Mouse (Mus musculus): ENCODE results near the gene 1500009C09Rik. TPM values are rescaled to one million over a fixed set of nuclear protein-coding genes. Genes with fewer than 3 reads are reported as not detected.

The 1500009C09Rik gene
- total RNA-seq, 2 experiments from 2014 or later = not detected

- peak; percentile 51; the same call in 1 of the 2 replicates for ATAC-seq (replicated peaks; ENCODE audit: low FRiP score, low TSS enrichment, poor library complexity, severe bottlenecking)
These were observed 41.9 kb downstream of the 1500009C09Rik start for GRCm38 (mm10) chr15:82294059-82294458.

- ATAC-seq (replicated peaks; ENCODE audit: low FRiP score, low TSS enrichment, poor library complexity, severe bottlenecking) = no peak
These were observed 46.8 kb downstream of the 1500009C09Rik start, which contains the start of gene Wbp2nl for GRCm38 (mm10) chr15:82298764-82299561. Wbp2nl (plus strand) TSS chr15:82298954.

GRCm38 (mm10) chr15:82307107-82307506 lies 54.9 kb downstream of the 1500009C09Rik start:
- ATAC-seq (replicated peaks; ENCODE audit: low FRiP score, low TSS enrichment, poor library complexity, severe bottlenecking) = no peak

GRCm38 (mm10) chr15:82308416-82308815 lies 56.2 kb downstream of the 1500009C09Rik start:
- ATAC-seq (replicated peaks; ENCODE audit: low FRiP score, low TSS enrichment, poor library complexity, severe bottlenecking) = no peak

Other genes with a start within 250 kb of the 1500009C09Rik start
- gene Desi1, start 218.5 kb upstream of the 1500009C09Rik start, total RNA-seq (2014; fragmentation: Nextera tagmentation) = 48.8 and 51.6 TPM in 2 replicates
- gene Desi1, start 218.5 kb upstream of the 1500009C09Rik start, total RNA-seq (2017) = 8.0 and 22.3 TPM in 2 replicates
- gene Snu13, start 204.8 kb upstream of the 1500009C09Rik start, total RNA-seq (2014; fragmentation: Nextera tagmentation) = 295 and 336 TPM in 2 replicates
- 286 and 307 TPM in 2 replicates for gene Snu13, start 204.8 kb upstream of the 1500009C09Rik start, total RNA-seq (2017)
- not detected in 2 replicates for gene 4930407I10Rik, start 193.2 kb upstream of the 1500009C09Rik start, total RNA-seq (2014; fragmentation: Nextera tagmentation)
- gene 4930407I10Rik, start 193.2 kb upstream of the 1500009C09Rik start, total RNA-seq (2017) = not detected in 2 replicates
- gene Mei1, start 182.4 kb upstream of the 1500009C09Rik start, total RNA-seq (2014; fragmentation: Nextera tagmentation) = not detected in 2 replicates
- not detected in 2 replicates for gene Mei1, start 182.4 kb upstream of the 1500009C09Rik start, total RNA-seq (2017)
- 14.3 and 17.4 TPM in 2 replicates for gene Ccdc134, start 124.5 kb upstream of the 1500009C09Rik start, total RNA-seq (2014; fragmentation: Nextera tagmentation)
- 11.8 and 17.4 TPM in 2 replicates for gene Ccdc134, start 124.5 kb upstream of the 1500009C09Rik start, total RNA-seq (2017)
- 41.0 and 43.3 TPM in 2 replicates for gene Srebf2, start 105.2 kb upstream of the 1500009C09Rik start, total RNA-seq (2014; fragmentation: Nextera tagmentation)
- gene Srebf2, start 105.2 kb upstream of the 1500009C09Rik start, total RNA-seq (2017) = 24.7 and 26.0 TPM in 2 replicates
- not detected in 2 replicates for gene Shisa8, start 39.6 kb upstream of the 1500009C09Rik start, total RNA-seq (2014; fragmentation: Nextera tagmentation)
- not detected in 2 replicates for gene Shisa8, start 39.6 kb upstream of the 1500009C09Rik start, total RNA-seq (2017)
- gene Tnfrsf13c, start 28.0 kb upstream of the 1500009C09Rik start, total RNA-seq (2014; fragmentation: Nextera tagmentation) = 0.49 and 1.2 TPM in 2 replicates
- gene Tnfrsf13c, start 28.0 kb upstream of the 1500009C09Rik start, total RNA-seq (2017) = 0.46 and 0.75 TPM in 2 replicates
- 20.7 and 53.8 TPM in 2 replicates for gene Cenpm, start 7.6 kb upstream of the 1500009C09Rik start, total RNA-seq (2014; fragmentation: Nextera tagmentation)
- 19.0 and 23.2 TPM in 2 replicates for gene Cenpm, start 7.6 kb upstream of the 1500009C09Rik start, total RNA-seq (2017)
- gene Sept3, start 22.5 kb downstream of the 1500009C09Rik start, total RNA-seq (2014; fragmentation: Nextera tagmentation) = not detected in 2 replicates
- 0.27 and 1.4 TPM in 2 replicates for gene Sept3, start 22.5 kb downstream of the 1500009C09Rik start, total RNA-seq (2017)
- gene Wbp2nl, start 46.6 kb downstream of the 1500009C09Rik start, total RNA-seq (2014; fragmentation: Nextera tagmentation) = 0.77 TPM in 1 of 2 replicates, not detected in the other
- not detected in 2 replicates for gene Wbp2nl, start 46.6 kb downstream of the 1500009C09Rik start, total RNA-seq (2017)
- gene Naga, start 86.5 kb downstream of the 1500009C09Rik start, total RNA-seq (2014; fragmentation: Nextera tagmentation) = 16.9 and 34.9 TPM in 2 replicates
- 17.9 and 24.4 TPM in 2 replicates for gene Naga, start 86.5 kb downstream of the 1500009C09Rik start, total RNA-seq (2017)
- gene Pheta2, start 86.5 kb downstream of the 1500009C09Rik start, total RNA-seq (2014; fragmentation: Nextera tagmentation) = 26.4 and 26.9 TPM in 2 replicates
- gene Pheta2, start 86.5 kb downstream of the 1500009C09Rik start, total RNA-seq (2017) = 21.3 and 24.9 TPM in 2 replicates
- gene Smdt1, start 86.6 kb downstream of the 1500009C09Rik start, total RNA-seq (2014; fragmentation: Nextera tagmentation) = 115 and 141 TPM in 2 replicates
- gene Smdt1, start 86.6 kb downstream of the 1500009C09Rik start, total RNA-seq (2017) = 40.8 and 61.0 TPM in 2 replicates
- gene Ndufa6, start 101.9 kb downstream of the 1500009C09Rik start, total RNA-seq (2014; fragmentation: Nextera tagmentation) = 273 and 274 TPM in 2 replicates
- gene Ndufa6, start 101.9 kb downstream of the 1500009C09Rik start, total RNA-seq (2017) = 71.1 and 145 TPM in 2 replicates
- 4.8 TPM in 1 of 2 replicates, not detected in the other for gene Cyp2d22, start 127.9 kb downstream of the 1500009C09Rik start, total RNA-seq (2014; fragmentation: Nextera tagmentation)
- 0.46 TPM in 1 of 2 replicates, not detected in the other for gene Cyp2d22, start 127.9 kb downstream of the 1500009C09Rik start, total RNA-seq (2017)
- not detected in 2 replicates for gene Cyp2d11, start 141.6 kb downstream of the 1500009C09Rik start, total RNA-seq (2014; fragmentation: Nextera tagmentation)
- gene Cyp2d11, start 141.6 kb downstream of the 1500009C09Rik start, total RNA-seq (2017) = not detected in 2 replicates
- not detected in 2 replicates for gene Cyp2d10, start 154.8 kb downstream of the 1500009C09Rik start, total RNA-seq (2014; fragmentation: Nextera tagmentation)
- not detected in 2 replicates for gene Cyp2d10, start 154.8 kb downstream of the 1500009C09Rik start, total RNA-seq (2017)
- gene Cyp2d9, start 181.0 kb downstream of the 1500009C09Rik start, total RNA-seq (2014; fragmentation: Nextera tagmentation) = not detected in 2 replicates
- gene Cyp2d9, start 181.0 kb downstream of the 1500009C09Rik start, total RNA-seq (2017) = not detected in 2 replicates